Mouse (Mus musculus) thymus, postnatal 36 days (tissue): ENCODE measurements at regions not wholly inside any gene's neighbourhood (a gene's known extent, or its start where the extent isn't known, plus 50 kb on each side); places are given as distances from the start of the nearest gene placed in this dataset.

ENCODE experiments used
- DNase-seq, 2 experiments: peaks; one replicate each; pipeline ENCODE4 v3.0.0; 2022; ENCODE audit warnings: mixed read lengths in 2 of 2

DNA sequence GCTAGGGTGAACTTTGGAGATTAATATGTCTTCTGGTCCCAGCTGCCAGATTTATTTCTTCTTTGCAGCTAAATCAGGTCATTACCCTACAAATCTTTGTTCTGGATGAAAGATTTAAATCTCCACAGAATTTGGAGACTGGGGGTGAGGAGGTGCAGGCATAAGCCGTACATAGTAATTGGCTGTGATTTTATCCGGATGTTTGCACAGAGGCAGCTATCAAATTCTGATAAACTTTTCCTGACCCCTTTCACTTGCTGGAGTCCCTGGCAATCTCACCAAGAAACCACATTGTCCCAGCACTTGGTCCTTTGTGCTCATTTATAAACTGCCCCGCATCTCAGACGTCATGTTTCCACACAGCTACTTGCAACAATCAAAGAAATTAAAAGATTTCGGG is 128.8 kb upstream of the Map3k7 start:
- no peak for DNase-seq

DNA sequence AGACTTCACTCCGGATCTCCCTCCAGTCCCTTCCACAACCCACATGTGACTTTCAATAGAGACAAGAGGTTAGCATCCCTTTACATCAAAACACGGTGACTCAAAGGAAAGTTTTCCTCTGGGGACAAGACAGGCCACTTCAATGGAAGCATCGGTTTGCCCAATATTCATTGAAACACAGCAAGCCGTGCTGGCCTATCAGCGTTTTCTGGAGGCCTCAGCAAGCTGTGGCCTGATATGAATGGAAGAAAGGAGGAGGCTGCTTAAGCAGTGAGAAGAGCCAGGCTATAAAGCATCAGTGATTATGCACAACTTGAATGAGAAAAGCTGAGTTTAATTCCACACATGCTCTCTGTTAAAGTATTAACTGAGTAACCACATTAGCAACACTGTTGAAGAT is 125.3 kb upstream of the Map3k7 start:
- no peak for DNase-seq

DNA sequence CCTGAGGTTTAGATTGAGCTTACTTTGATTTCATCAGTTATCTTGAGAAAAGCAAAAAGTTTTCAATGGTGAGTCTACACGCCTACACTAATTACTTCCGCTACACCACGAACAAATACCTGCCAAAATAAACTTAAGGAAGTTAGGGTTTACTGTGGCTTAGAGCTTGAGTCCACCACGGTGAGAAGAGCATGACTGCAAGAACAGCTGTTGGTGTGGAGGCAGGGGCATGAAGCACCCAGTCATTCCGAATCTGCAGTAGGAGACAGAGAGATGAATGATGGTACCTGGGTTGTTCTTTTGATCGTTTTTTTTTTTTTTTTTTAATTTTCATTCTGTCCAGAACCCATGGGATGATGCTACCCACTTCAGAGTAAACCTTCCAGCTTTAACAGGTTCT is 114.1 kb upstream of the Map3k7 start:
- no peak for DNase-seq

DNA sequence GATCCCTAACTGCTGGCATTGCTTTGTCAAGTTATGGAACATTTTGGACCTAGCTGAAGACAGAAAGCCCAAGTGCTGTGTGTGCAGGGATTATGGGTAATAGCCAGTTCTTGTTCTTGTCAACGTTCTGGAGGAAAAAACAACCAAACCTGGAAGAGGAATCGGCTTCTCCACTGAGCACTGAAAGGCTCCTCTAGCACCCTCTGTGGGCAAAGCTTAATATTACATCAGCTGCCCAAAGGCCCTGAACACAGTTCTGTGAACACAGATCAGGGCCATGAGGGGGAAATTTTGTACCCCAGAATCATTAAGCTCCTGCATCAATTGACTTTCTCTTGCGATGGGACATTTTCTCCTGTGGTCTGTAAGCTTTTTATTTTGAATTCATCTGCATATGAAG is 112.9 kb upstream of the Map3k7 start:
- DNase-seq, result no peak

DNA sequence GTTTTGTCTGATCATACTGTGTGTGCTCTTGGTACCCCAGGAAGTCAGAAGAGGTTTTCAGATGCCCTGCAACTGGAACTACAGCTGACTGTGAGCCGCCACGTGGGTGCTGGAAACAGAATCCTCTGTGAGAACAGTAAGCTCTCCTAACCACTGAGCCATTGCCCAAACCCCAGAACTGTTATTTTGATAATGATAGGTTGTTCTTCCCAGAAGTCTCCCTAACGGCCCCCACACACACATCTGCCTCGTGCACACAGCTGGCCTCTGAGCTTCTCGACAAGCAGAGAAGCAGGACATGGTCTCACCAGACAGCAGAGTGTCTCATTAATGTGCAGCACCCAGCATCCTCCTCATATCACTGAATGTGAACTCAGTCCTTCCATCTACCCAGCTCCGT is 110.0 kb upstream of the Map3k7 start:
- no peak for DNase-seq

DNA sequence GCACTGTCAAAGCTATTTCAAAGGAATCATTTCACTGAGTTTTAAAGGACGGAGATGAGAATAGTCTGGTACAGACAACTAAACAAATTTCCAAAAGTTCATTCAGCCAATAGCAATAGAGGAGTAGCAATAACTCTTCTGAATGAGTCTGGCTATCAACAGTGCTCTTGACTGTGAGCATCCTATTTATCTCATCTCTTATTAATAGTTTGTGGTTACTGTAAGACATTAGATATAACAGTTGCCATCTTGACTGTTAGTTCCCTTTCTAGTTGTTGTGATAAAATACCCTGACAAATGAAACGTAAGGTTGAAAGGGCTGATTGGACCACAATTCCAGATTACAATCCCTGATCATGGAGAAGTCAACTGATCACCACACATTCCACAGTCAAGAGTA is 103.5 kb upstream of the Map3k7 start:
- DNase-seq, result no peak

DNA sequence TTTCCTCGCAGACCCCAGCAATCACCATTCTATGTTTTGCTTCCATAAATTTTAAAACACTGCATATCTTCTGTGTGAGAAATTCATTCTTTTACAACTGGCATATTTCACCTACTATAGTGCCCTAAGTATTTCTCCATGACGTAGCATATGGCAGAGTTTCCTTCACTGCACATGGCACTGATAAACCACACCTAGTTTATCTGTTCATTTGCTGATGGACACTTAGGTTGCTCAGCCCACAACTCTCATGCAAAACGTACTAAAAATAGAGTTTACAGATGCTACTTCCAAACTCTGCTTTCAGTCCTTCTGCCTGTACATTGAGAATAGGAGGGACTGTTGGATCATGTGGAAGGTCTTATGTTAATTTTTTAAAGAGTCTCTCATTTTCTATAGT is 102.7 kb upstream of the Map3k7 start:
- no peak for DNase-seq

DNA sequence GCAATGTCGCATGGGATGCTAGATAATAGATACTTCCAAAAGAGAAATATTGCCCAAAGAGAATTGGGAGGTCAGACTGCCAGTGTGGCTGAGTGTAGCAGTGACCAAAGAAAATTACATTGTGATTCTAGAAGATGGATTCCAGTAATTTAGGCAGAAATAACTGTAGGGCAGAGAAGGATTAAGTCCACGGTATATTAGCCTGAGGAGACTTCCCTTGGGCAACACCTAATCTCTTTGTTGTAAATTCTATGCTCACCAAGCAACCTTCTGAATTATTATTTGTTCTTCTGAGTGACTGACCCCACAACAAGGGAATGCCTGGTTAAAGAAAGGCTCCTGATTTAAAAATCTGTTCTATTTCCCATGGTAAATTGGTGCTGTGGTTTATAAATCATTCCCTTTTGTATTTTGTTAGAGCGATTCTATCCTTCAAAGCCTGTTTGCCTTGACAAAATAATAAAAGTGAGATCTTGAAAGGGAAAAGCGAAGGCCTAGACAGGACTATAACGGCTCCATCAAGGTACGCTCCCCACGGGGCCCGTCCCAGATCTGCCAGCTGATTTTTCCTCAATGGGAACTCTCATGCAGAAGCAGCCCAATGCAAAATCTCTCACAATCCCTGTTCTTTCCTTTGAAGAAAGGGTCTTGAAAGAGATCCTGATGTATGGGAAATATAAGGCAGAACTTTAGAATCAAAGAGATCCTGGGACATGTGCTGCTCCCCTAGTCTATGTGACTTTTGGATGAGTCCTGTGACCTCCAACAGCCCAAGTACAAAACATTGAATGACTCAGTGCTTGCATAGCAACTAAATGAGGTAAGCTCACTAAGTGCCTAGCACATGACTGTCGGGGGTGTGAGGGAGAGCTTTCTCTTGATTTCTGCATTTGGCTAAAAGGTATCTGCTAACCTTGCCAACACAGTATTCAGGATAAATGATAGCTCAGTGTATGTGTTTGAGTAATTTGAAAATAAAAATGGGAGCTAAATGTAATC is 90.6 kb upstream of the Map3k7 start:
- DNase-seq, result no peak

DNA sequence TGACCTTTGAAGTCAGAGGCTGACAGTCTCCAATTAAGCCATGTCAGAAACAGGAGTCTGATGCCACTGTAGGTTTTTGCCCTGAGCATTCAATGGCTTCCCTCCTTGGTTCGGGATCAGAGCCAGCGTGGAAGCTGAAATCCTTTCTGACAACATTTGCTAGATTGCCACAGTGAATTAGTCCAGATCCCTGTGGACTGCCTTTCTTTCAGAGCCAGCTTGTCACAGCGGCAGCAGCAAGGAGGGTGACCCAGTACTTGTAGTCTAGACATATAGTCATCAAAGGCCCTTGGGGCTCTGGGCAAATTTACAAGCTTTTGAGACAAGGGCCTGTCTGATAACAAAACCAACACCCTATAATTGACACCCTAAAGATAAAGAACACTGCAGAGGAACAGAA is 86.5 kb upstream of the Map3k7 start:
- DNase-seq, result no peak

DNA sequence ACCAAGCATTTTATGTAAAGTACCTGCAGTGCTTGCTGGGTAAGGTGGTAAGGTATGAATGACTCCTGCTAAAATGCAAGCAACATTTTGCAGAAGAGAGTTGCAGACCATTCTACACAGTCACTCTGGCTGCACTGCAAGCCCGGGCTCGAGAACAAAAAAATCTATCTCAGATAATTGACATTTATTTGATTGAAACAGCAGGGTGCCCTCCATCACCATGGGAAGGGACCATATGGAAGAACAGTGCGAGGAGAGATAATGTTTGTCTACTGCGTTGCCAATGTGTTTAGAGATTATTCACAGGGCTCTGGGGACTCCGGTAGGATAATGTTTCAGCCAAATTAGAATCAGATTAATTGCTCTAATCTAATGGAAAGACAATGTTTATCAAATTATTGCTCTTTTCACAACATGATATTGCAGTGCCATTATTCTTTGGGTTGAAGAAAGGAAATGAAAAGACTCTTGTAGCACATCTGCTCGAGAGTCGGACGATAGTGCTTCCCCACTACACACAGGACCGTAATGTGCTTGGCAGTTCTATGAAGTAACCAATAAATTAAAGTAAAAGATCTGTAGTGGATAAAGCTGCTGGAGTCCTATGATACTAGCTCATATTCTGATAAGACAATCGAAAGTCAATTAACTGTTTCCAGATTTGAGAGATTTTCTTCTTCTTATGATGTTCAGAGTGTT is 85.3 kb upstream of the Map3k7 start:
- DNase-seq, result no peak

DNA sequence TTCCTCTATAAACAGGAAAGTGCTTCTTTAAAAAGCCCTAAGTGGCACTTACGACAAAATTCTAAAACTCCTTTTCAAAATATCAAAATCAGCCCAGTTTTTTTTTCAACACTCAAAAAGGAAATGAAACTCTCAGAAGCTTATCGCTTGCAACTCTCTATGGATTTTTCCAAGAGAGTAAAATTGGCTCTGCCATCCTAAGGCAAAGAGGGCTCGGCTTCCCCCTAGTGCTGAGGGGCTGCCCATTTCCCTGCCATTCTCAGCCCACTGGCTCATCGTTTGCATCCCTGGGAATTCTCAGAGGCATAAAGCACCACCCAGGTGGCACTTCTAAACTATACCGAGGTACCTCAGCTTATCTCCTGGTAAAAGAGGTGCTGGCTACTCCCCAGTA is 84.7 kb upstream of the Map3k7 start:
- DNase-seq, result no peak

DNA sequence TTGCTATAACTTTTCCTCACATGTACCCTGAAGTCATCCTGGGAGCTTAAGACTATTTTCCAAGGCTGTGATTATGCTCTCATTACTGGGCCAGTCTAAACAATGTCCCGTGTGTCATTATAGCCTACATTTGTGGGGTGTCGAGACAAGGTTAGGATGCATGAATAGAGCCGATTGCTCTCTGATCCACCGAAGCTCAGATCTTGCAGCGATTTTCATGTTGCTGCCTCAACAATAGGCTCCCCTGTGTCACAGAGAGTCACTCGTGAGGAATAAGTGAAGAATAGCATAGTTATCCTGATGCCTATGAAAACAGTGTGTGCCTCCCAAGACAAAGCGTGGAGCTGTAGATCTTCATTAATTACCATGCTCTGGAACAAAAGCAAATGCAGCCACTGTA is 83.7 kb upstream of the Map3k7 start:
- DNase-seq, result no peak

DNA sequence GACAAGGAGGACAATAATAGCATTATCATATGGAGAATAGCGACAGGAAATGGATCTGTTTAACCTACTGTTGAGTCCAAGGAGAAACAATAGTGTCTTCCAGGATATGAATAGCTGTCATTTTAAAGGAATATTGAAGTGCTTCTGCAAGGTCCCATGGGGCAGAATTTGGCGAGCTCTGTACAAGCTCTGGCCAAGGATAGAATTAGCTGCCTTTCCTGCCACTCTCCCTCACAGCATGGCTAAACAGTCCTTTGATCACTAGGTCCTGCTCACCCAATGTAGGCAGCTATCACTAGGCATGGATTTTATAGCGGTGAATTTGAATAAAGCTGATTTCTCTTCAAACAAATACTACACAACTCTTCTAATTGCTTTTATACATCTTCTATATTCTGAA is 74.2 kb upstream of the Map3k7 start:
- no peak for DNase-seq

DNA sequence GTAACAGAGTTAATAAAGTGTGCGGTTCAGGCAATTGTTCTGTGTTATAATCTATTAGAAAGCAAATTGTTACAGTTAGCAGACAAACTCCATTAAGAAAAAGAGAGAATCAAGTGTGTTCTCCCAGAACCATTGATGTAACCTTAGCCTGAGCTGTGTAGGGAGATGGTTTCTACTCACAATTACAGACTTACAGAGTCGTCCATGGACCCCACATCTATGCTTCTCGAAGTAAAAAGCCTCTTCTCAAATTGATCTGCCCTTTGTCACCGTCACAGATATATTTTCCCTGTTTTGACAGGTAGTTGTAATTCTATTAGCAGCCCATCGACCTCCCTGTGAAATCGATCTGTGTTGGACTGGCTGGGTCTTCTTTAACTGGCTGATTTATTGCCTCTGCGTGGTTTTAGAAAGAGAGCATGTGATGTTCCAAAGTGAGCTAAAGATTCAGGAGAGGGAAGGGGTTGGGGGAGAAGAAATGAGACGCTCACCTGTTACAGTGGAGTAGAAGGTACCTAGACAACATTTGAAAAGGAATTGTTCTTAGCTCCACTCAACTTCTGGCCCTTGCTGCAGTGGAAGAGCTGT is 54.7 kb upstream of the Map3k7 start:
- DNase-seq, result no peak
